Mouse (Mus musculus): Measurements from ENCODE around the gene 1700001J03Rik.

- no peak for TF ChIP-seq CTCF (IDR thresholded peaks at IDR 0.05; ENCODE audit: low read depth, low read length)
- TF ChIP-seq POLR2A (IDR thresholded peaks at IDR 0.05; ENCODE audit: borderline replicate concordance, low read depth, low read length): no peak
Measured at GRCm38 (mm10) chr5:146232816-146233215, 47.7 kb upstream of the 1700001J03Rik start.

Measured in bone marrow macrophage, adult 2 months (primary cell).